Mouse (Mus musculus): ENCODE data around the gene Zfp607a. TPM values are rescaled to one million over a fixed set of nuclear protein-coding genes. Genes with fewer than 3 reads are reported as not detected.
"Not testable (repeated sequence)": the region's sequence is repeated elsewhere in the genome, so short reads cannot be mapped to it uniquely, and the experiment has no call there.

Zfp607a gene
- total RNA-seq (2021) = 1 to 10 TPM; 2.2 to 3.1 TPM
- long read RNA-seq, experiment 1, partial matches to known transcripts = 0 of 3 reads
- long read RNA-seq, experiment 1, other reads (novel, unspliced or antisense) = 2 of 3 reads
- long read RNA-seq, experiment 2, partial matches to known transcripts = 0 of 1 reads
- long read RNA-seq, experiment 2, other reads (novel, unspliced or antisense) = 0 of 1 reads

DNA sequence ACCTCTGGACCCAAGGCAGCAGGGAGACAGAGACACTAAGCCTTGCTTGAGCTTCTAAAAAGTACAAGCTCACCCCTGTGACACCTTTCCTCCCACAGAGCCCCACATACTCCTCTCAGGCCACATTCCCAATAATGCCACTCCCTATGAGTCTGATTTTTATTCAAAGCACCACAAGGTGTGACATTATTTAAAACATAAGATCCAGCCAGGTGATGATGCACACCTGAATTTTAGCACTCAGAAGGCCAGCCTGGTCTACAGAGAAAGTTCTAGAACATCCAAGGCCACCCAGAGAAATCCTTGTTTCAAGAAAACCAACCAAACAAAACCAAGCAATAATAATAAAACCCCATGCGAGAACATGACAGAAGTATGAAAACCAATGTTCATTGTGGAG, at the start of gene Zfp607a:
Gene Zfp607a (plus strand): TSS at position 301 of the 400 bp plus-strand sequence.
- no peak for DNase-seq

DNA sequence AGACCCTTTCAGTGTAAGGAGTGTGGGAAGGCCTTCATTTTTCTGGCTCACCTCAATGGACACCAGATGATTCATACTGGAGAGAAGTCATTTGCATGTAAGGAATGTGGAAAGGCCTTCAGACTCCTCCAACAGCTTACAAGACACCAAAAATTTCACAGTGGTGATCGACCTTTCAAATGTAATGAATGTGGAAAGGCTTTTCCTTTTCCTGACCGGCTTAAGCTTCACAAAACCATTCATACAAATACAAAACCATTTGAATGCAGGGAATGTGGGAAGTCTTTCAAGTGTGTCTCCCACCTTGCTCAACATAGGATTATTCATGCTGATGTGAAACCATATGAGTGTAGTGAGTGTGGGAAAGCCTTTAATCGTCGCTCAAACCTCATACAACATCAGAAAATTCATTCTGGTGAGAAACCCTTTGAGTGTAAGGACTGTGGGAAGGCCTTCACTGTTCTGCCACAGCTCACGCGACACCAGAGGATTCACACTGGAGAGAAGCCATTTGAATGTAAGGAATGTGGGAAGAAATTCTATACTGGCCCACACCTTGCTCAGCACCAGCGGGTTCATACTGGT, 38.7 kb upstream of the Zfp607a start:
- no peak for DNase-seq

DNA sequence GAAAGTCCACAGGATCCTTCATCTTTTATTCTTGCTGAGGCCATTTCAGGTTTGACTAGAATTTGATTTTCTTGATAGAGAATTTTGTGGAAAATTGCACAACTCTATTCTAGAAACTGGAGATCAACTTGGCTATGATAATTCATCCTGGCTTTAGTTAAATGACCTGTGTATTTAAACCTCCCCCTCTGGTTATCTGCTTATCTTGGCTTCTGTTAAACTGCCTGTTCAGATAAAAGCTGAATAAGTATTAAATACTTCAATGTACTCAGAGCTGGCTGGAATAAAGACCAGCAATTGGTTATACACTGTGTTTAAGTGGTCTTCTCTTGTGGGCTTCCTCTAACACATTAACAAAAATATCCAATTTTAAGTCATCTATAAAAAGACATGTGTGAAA, 34.7 kb upstream of the Zfp607a start:
- DNase-seq = no peak

DNA sequence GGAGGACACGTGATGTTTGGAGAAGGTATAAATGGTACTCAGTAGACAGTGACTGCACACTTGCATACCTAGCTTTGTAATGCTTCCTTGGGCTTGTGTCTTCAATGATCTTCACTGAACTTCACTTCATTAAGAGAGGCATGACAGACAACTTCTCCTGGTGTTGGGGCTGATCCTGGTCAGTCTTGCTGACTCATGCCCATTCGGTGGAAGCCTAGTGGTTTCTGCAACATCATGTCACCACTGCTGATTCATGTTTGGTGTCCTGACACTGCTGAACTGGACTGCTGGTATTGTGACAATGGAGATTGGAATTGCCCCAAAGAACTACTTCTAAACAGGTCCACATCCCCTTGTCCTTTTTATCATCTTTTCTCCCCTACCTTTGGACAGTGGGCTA, 23.2 kb upstream of the Zfp607a start:
- no peak for DNase-seq

DNA sequence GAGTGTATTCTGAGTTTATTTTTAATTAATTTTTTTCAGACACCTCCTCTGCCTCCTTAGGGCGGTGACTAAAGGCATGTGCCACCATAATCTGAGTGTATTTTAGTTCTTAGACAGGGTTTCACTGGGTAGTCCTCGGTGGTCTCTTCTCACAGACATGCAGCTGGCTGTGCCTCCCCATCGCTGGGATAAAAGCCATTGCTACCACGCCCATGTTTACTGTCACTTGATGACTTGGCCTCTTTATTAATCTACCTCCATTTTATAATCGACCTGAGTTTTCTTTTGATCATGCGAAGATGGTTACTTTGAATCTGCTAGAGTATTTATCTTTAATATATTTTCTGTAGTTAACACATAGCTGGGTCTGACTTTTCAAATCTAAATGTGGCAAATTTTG, 19.4 kb upstream of the Zfp607a start:
- peak; percentile 3 to 18 for DNase-seq

DNA sequence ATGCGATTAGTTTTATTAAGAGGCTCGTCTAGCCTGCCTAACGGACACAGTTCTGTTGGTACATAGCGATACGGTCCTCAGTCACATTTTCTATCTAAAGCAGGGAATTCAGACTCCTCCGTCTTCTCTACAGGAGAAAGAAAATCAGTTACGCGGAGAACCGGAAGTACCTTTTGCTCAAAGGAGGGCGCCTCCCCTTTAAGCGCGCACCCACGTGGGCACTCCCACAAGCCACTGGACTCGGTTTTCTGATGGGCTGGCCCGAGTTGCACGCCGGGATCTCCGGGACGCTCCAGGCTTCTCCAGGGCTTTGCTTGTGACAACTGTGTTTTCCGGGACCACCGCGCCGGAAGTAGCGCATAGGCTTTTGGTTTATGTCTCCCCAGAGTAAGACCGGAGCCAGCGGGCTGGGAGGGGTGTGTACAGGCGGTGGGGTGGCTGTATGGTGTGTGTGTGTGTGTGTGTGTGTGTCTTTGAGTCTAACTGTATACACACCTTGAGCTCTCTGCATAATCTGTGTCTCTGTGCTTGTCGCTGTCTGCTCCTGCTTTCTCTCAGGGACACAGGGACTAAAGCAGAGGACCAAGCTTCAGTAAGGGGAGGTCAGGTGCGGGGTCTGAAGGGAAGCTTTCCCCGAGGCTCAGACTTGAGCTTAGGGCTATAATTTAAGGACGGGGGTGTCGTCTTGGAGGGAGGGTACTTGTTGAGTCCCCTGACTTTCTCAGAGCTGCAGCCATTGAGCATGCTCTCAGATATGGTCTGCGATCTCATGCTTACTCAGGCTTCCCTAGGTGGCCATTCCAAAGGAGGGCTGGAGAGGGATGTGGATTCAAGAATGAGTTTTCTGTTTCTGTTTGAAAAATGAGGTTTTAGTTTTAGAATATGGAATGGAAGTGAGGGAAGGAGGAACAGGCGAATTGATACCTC, 18.7 kb upstream of the Zfp607a start, which contains the start of gene Zfp59:
Gene Zfp59 (plus strand): TSS at position 285 of the 927 bp plus-strand sequence.
- DNase-seq = peak; percentile 89 to 92

DNA sequence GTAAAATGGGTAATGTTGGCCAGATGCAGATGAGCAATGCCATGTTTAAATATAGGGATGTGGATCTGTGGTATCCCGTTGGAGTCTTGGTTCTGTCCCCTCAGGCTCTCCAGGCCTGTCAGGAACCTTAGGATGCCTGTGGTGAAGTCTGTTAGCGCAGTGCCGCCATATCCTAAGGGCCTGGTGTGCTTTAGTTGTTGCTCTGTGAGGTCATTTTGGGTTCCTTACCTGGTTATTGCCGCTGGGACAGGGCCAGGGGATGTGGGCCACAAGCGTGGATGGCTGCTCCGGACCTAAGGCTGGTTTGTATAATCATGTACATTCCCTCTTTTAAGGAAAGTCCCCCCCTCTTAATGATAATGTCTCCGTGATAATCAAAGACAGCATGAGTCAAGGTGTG, 17.7 kb upstream of the Zfp607a start:
- DNase-seq = no peak

DNA sequence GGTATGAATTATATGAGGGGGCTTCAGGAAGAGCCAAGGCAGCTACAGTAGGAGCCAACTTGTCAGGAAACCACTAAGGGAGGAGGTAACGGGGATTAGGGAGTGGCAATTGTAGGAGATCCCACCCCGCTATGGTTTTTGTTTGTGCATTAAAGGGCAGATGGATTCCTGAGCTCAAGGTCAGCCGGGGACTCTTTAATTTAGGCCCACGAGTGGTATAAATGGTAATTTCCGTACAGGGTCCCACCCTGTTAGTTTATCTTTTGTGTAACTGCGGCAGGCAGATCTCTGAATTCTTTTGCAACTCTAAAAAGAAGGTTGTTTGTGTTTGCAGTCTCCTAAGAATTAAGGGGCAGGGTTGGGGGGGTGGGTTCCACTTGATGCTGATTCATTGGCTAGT, 17.2 kb upstream of the Zfp607a start:
- DNase-seq = no peak

DNA sequence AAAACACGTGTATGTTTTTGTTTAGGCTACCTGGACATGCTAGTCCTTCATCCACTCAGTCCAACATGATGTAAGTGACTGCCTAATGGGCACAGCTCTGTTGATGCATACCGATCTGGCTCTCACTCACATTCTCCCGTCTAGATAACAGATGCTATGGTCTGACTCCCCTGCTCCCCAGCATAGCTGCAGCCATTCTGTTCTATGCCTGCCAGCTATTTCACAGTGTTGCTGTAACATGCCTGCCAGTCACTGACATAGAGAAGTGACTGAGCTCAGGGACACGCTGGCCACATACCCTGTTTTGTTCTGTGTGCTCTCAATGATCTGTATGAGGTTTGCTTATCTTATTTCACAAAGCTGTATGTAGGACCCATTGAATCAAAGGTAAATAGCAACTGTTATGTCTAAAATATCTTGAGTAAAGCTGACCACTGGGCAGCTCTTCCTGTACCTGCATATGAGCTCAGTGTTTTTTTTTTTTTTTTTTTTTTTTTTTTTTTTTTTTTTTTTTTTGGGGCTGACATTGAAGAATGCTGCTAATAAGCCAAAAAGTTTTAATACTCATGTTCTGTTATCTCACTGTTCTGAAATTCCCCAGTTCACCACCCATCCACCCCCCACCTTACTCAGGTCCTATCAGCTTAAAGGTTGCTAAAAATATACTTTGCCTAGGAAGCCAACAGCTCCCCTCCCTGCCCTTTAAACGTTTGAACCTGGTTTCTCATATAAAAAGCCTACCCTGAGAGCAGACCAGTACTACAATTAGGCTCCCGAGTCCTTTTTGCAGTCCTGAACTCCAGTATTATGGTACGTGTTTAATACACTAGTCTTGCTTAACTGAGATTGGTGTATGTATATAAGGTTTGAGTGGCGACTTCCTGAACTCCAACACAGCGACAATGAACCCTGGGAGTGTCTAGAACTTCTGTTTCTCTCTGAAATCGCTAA, 2.2 kb downstream of the Zfp607a start:
- DNase-seq = peak; percentile 13 to 19

DNA sequence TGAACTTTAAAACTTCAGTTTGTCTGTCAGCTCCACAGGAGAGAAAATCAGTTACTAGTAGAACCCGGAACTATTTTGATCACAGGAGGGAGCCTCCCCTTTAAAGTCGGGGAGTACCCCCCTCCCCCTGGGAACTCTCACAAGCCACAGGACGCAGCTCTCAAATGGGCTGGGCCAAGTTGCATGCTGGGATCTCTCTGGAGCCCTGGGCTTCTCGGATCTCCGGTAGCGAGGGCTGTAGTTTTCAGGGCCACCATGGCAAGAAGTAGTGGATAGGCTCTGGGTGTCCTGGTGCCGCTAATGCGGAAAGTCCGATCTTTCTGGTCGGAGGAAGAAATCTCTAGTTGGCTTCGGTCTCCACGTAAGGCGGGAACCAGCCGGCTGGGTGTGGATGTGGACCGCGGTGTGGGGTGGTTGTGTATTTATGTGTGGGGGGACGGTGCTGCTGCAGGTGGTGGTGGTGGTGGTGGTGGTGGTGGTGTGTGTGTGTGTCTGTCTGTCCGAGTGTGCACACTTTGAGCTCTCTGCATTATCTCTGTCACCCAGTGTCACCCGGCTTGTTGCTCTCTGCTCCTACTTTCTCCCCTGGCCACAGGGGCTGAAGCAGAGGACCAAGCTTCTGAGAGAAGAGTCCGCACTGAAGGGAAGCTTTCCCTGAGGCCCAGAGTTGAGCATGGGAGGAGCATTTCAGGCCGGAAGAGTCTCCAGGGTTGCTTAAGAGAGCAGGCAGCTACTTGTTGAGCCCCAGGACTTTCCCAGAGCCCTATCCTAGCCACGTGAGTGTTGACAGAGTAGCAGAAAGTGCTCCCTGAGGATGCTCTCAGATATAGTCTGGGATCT, 3.3 kb downstream of the Zfp607a start:
- DNase-seq = peak; percentile 85 to 90

DNA sequence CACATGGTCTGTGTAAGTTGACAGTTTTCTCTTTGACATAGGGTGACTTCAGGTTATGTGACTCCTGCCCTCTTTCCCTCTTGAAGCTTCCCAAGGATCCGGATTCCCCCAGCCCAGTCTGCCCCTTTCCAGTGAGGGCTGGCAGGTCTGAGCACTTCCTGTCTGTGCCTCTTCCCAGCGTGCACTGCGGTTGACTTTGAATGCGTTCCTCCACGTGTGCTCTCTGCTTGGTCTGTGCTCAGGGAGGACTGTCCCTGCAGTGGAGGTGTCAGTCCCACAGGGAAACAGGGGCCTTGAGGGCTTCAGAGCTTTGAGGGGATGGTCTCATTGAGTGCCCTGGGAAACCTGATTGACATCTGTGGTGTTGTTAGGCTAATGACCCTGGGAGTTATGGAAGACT, 5.3 kb downstream of the Zfp607a start:
- not testable (repeated sequence) for DNase-seq

DNA sequence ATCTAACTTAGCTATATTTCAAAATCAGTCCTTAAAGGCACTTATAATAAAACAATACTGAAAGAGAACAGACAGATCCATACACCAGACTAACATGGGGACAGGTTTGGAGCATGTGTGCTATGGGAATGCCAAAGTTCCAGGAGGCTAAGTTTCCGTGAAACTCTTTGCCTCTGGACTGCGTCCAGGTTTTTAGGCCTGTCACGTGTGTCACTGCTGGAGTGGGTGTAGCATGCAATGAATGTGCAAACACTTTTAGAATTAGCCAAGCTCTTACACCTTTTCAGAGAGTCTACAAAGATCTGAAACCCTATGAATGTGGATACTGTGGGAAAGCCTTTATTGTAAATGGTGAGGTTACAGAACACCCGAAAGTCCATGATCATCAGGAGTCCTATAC, 24.4 kb downstream of the Zfp607a start:
- DNase-seq = no peak

DNA sequence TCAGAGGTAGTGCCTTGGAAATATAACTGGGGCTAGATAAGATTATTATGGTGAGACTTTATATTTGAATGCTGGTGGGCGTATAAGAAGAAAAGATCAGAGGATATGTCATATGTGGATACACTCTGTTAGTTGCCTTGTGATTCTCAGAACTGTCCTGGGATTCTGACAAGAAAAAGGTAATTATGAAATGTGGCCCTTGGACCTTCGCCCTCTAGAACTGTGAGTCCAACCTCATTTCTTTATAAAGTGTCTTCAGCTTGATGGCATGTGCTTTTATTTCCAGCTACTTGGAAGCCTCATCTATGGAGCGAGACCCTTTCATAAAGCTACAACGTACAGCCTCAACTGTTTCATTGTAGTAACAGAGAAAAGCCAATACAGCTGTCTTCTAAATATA, 43.3 kb downstream of the Zfp607a start:
- no peak for DNase-seq

DNA sequence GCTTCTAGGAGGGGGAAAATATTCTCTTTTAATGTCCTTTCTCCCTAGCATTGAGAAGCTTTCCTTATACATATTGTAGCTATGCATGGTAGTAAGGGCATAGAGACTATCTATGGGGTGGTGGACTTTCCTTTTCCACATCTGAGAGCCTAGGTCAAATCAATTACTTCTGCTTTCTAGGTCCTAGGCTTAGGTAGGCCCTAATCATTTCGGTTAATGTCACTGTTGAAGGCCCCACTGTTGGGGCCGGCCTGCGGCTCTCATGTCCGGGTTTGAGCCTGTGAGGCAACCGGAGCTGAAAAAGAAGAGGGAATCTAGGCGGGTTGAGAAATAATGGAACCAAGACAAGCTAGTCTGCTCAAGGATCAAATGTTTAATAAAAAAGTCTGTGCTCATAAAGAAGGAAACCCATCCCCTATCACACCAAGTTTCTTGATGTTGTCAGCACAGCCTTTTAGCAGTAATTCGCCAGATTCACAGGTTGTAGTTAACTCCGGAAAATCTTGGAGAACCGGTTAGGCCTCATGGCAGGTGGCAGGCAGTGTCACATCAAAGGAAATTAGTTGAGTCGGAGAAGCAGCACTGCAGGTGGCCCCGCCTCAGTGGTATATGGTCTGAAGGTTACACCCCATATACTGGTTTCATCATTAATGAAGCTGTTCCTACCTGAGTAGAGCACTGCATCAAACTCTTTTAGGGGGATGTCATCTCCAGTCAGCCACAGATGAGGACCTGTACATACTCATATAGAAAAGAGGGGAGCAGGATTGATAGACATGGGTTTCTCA, 47.9 kb downstream of the Zfp607a start:
- DNase-seq = no peak

DNA sequence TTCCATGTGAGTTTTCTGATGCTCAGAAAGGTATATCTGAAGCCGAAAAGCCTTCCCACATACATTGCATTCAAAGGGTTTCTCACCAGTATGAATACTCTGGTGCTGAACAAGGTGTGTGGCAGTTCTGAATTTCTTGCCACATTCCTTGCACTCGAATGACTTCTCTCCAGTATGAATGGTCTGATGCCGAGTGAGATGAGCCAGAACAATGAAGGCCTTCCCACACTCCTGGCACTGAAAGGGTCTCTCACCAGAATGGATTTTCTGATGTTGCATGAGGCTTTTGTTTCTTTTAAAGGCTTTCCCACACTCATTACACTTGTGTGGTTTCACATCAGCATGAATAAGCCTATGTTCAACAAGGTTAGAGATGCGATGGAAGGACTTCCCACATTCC, 53.6 kb downstream of the Zfp607a start:
- DNase-seq = not testable (repeated sequence)

DNA sequence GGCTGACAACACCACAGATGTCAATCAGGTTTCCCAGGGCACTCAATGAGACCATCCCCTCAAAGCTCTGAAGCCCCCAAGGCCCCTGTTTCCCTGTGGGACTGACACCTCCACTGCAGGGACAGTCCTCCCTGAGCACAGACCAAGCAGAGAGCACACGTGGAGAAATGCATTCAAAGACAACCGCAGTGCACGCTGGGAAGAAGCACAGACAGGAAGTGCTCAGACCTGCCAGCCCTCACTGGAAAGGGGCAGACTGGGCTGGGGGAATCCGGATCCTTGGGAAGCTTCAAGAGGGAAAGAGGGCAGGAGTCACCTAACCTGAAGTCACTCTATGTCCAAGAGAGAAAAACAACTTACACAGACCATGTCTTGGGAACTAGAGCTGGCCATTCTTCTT, 69.7 kb downstream of the Zfp607a start:
- not testable (repeated sequence) for DNase-seq

DNA sequence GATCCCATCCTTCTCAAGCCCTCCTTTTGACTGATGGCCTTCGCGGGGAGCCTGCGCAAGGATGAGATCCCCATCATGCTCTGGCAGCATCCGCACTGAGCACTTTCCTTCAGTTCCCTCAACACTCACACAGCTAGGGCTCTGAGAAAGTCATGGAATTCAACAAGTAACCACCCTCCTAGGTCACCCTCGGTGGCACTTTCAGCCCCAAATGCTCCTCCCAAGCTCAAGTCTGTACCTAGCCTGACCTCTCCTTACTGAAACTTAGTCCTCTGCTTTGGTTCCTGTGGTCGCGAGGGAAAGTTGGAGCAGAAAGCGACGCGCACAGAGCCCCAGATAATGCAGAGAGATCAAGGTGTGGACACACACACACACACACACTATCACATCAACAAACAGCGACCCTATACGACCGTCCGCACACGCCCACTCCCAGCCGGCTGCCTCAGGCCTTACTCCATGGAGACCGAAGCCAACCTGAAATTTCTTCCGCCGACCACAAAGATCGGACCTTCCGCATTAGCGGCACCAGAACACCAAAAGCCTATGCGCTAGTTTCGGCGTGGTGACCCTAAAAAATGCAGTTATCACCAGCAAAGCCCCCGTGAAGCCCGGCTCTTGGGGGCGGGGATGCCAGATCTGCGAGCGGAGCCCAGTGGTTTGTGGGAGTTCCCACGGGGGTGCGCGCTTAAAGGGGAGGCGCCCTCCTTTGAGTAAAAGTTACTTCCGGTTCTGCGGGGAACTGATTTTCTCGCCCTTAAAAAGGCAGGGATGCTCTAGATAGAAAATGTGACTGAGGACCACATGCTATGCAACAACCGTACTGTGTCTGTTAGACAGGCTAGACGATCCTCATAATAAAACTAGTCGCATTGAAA, 71.7 kb downstream of the Zfp607a start, which contains the start of gene Zfp974:
Gene Zfp974 (minus strand): TSS at position 643 of the 878 bp plus-strand sequence.
- peak; percentile 61 to 76 for DNase-seq
